Mouse (Mus musculus): Measurements from ENCODE around the gene Nphs1.

DNA sequence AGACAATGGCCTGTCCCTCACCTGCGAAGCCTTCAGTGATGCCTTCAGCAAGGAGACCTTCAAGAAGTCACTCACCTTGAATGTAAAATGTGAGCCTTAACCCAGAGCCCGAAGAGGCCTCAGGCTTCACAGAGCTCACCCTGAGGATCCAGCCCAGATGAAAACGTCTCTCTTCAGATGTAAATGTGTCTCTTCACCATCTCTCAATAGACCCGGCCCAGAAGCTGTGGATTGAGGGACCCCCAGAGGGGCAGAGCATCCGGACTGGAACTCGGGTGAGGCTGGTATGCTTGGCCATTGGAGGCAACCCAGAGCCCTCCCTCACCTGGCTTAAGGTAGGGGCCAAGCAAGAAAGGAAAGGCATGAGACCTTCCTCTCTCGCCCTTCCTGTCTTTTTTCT lies 5.5 kb downstream of the Nphs1 start:
- TF ChIP-seq POLR2A (IDR thresholded peaks at IDR 0.05; ENCODE audit: extremely low read depth, insufficient read depth, low read length) (no peak), CTCF (IDR thresholded peaks at IDR 0.05; ENCODE audit: low read depth, low read length) (no peak)
